Mouse (Mus musculus): Measurements from ENCODE around the gene Gnpat. TPM values are rescaled to one million over a fixed set of nuclear protein-coding genes. Genes with fewer than 3 reads are reported as not detected.

The Gnpat gene
- polyA plus RNA-seq, 2 experiments from 2014 or later, result 36.5 TPM

- ATAC-seq, result no peak
Measured at GRCm38 (mm10) chr8:124845131-124845530, 17.7 kb upstream of the Gnpat start.

GRCm38 (mm10) chr8:124845573-124845972 lies 17.3 kb upstream of the Gnpat start:
- ATAC-seq, result no peak

DNA sequence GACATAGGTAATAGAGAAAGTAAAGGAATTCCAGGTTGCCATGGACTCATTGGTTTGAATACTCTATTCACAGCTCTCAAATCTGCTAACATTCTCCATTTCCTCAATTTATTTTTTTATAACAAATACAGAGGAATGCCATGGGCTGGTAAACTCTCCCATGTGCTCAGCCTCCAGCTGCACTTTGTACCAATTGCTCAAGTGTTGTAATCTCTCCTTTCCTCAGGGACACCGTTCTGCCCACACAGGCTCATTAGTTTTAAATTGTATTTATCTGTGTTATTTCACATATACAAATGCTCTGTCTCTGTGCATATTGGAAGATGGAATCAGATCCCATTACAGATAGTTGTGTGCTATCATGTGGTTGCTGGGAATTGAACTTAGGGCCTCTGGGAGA lies 9.3 kb upstream of the Gnpat start:
- ATAC-seq, result no peak

DNA sequence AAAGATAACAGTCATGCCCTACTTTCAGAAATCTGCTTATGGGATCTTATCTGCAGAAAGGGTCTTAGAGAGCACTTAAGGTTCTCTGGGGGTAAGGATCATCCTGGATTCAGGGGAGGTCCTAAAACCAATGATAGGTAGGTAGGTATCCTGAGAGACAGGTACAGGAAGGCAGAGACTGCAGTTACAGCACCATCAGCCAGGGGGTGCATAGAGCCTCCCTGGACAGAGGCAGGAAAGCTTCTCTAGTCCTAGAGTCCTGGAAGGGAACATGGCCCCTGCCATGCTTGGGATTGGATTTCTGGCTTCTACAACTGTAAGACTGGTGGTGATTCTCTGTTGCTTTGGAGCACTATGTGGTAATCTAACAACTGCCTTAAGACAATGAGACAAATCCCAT lies 3.4 kb upstream of the Gnpat start:
- ATAC-seq, result peak; percentile 31

GRCm38 (mm10) chr8:124860188-124860587 lies 2.6 kb upstream of the Gnpat start:
- no peak for ATAC-seq

- ATAC-seq, result peak; percentile 41
Measured at GRCm38 (mm10) chr8:124863163-124863677, 387 bp downstream of the Gnpat start.

GRCm38 (mm10) chr8:124863729-124864128 lies 896 bp downstream of the Gnpat start:
- peak; percentile 19 for ATAC-seq

- ATAC-seq, result no peak
Measured at GRCm38 (mm10) chr8:124866669-124867068, 3.8 kb downstream of the Gnpat start.

- ATAC-seq, result no peak
Measured at GRCm38 (mm10) chr8:124867126-124867525, 4.3 kb downstream of the Gnpat start.

DNA sequence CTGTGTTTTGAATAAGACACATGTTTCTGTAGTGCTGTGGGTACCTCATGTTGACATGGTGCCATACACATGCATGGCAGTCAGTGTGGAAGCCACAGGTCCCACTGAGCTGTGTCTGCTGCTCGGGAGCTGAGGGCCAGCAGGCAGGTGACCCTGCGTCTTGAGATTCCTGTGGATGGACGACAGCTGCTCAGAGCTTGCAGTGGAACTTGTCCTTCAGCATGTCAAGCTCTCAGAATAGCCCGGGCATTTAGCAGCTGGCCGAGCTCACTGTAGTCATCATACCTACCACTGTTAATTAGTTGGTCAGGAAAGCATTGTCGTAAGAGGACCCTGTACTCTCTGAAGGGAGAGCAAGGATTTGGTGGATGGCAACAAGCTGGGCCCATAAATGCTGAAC lies 6.9 kb downstream of the Gnpat start:
- ATAC-seq, result no peak

DNA sequence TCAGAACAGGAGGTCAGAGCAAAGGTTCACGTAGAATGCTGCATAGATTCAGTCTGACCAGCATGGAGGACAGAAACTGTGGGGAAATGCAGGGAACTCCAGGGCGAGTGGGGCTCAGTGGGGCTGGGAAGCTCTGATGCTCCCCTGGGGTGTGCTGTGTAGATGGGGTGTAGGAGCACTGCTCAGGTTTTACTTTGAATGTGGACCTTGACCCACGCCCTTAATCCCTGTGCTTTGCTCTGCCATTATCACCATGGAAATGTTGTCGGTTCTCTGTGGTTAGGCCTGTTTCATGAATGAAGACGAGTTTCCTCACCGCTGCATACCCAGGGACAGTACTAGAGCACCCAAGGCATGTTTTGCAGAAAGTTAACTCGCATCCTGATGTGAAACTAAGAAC lies 8.6 kb downstream of the Gnpat start:
- ATAC-seq, result no peak

GRCm38 (mm10) chr8:124872081-124872480 lies 9.2 kb downstream of the Gnpat start:
- no peak for ATAC-seq

DNA sequence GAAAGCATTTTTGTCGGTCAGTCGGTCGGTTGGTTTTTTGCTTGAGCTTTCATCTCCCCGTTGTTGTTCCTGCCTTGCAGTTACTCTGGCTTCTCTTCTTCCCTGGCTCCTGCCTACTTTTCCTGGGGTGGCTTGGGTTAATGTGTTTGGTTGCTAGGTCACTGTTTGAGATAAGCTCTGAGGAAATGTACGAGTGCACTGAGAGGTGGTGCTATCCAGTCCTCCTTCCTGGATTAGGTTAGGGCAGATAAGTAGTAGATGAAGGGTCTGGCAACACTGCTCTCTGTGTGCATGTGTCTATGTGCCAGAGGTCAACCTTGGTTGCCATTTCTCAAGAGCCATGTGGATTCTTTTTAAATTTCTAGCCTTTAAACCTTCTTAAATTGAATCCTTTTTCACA lies 9.9 kb downstream of the Gnpat start:
- ATAC-seq, result no peak

- no peak for ATAC-seq
Measured at GRCm38 (mm10) chr8:124878141-124878540, 15.3 kb downstream of the Gnpat start.

- no peak for ATAC-seq
Measured at GRCm38 (mm10) chr8:124878946-124879526, 16.2 kb downstream of the Gnpat start.

DNA sequence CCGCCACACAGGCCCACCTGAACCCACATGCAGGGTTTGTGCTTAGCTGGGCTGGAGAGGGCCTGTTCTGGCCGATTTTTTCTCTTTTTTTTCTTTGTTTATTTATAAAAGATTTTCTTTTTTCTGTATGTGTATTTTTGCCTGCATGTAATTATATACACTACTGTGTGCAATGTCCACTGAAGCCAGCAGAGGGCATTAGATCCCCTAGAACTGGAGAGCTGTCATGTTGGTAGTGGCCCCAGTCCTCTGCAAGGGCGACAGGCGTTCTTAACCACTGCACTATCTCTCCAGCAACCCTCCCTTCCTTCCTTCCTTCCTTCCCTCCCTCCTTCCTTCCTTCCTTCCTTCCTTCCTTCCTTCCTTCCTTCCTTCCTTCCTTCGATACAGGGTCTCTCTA lies 25.6 kb downstream of the Gnpat start:
- no peak for ATAC-seq

DNA sequence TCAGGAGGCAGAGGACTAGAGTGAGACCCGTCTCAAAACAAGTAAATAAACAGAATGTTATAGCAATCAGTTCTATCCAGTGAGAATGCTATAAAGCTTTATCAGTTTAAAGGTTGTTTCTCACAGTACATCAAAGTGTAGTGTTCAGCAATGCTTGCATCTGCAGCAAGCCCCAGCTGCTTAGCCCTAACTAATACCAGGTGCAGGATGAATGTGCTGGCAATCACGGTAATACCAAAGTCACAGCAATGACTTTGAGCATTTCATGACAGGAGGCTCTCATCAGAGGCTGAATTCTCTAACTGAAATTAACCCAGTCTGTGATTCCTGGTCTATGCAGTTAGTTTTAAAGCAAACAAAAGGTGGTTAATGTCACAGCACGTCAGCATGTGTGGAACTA lies 29.8 kb downstream of the Gnpat start:
- no peak for ATAC-seq

DNA sequence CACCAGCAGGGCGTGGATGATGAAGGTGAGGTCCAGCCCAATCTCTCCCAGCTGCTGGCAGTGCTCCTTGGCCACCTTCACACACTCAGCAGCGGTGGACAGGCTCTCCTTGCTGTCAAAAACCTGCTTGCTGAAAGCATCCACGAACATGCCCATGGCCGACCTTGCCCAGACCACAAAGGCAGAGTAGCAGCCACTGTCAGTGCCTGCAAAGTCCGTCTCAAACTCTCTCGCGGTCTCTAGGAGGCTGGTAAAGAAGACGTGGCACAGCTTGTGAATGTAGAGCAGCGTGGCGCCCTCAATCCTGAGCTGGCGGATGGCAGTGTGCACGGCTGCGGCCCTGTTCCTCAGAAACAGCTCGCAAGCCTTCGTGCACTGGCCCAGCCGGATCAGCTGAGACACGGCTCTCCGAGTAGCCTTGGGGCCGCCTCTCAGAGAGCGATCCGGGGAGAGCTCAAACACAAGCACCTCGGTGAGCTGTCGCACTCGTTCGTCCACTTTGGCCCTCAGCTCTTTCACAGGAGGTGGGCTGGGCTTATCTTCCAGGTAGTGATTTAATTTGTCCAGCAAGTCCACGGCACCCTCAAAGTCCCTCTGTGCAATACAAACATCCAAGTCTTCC lies 33.3 kb downstream of the Gnpat start:
- no peak for ATAC-seq

GRCm38 (mm10) chr8:124896632-124897385 lies 34.0 kb downstream of the Gnpat start:
- ATAC-seq, result peak; percentile 30

DNA sequence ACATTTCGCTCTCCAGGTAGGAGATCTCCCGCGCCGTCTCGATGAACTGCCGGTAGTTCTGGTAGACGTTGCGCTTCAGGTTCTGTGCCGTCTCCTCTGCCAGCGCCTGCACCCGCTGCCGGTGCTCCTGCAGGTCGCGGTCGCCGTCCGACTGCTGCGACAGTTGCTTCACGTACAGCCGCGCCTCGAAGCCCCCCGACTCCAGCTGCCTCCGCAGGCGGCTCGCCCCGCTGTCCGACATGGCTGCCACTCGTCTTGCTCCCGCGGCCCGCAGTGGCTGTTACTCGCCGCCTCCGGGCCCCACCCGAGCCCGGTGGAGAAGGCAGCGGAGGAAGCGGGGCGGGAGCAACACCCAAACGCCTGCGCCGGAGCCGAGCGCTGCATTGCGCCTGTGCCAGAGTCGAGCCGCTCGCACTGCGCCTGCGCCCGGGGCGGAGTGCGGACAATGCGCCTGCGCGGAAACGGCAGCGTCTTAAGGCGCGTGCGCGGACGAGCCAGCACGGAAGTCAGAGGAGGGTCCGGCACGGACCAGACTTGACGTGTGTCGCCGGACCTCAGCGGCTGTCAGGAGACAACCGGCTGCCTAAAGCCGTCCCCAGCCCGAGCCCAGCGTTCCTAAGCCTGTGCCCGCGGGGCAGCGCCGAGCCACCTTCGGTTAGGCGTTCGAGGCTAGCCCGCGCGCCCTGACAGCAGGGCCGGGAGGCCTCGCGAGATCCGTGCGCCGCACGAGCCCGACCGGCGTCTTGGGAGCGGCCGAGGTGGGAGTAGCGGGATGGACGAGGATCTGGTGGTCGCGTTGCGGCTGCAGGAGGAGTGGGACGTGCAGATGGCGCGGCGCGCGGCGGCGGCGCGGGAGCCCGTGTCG lies 34.8 kb downstream of the Gnpat start, which contains the start of the genes Exoc8 and Sprtn:
Gene Exoc8, minus strand, starts transcription at position 320 of the 865 bp plus-strand sequence.
Gene Sprtn, plus strand, starts transcription at position 501 of the 865 bp plus-strand sequence.
- peak; percentile 82 for ATAC-seq

- no peak for ATAC-seq
Measured at GRCm38 (mm10) chr8:124898251-124898905, 35.5 kb downstream of the Gnpat start.

GRCm38 (mm10) chr8:124903198-124903597 lies 40.4 kb downstream of the Gnpat start:
- no peak for ATAC-seq

Measured in activated CD4-positive, CD25-positive, alpha-beta regulatory T cell, adult 4 months (primary cell).